Mouse (Mus musculus) lung, postnatal 0 days (tissue): ENCODE measurements at regions not wholly inside any gene's neighbourhood (a gene's known extent, or its start where the extent isn't known, plus 50 kb on each side); places are given as distances from the start of the nearest gene placed in this dataset.
"Not testable (repeated sequence)": the region's sequence is repeated elsewhere in the genome, so short reads cannot be mapped to it uniquely, and the experiment has no call there.

Experiments
- ATAC-seq: fragments of 200-750 bp; cut with Nextera tagmentation; 2 replicates; pipeline ENCODE4 v1.8.0; 2017; ENCODE audit warnings: moderate library complexity
- DNase-seq: peaks from one replicate; pipeline ENCODE4 v3.0.0-alpha.2; 2016; ENCODE audit warnings: low spot score
- H3K27ac ChIP-seq: fragments of 300-500 bp; sonication (generic); 2 replicates; pipeline ENCODE4 v1.5.1; 2014; ENCODE audit warnings: antibody characterized with exemption, mild to moderate bottlenecking, low read length, mixed read lengths
- H3K27me3 ChIP-seq: fragments of 300-500 bp; sonication (generic); replicated peaks from 2 replicates; pipeline ENCODE4 v1.6.1; 2014; ENCODE audit warnings: low read length, mixed read lengths; ENCODE audit not compliant: insufficient read depth
- H3K36me3 ChIP-seq: fragments of 300-500 bp; sonication (generic); 2 replicates; pipeline ENCODE4 v1.6.1; 2014; ENCODE audit warnings: low read length, mixed read lengths; ENCODE audit not compliant: insufficient read depth
- H3K4me1 ChIP-seq: fragments of 300-500 bp; sonication (generic); 2 replicates; pipeline ENCODE4 v1.6.1; 2014; ENCODE audit warnings: antibody characterized with exemption, low read depth, low read length, mixed read lengths; ENCODE audit not compliant: insufficient read depth
- H3K4me2 ChIP-seq: fragments of 300-500 bp; sonication (generic); replicated peaks from 2 replicates; pipeline ENCODE4 v1.6.1; 2014; ENCODE audit warnings: low read depth, mild to moderate bottlenecking, low read length, moderate library complexity, mixed read lengths
- H3K4me3 ChIP-seq: fragments of 300-500 bp; sonication (generic); 2 replicates; pipeline ENCODE4 v1.5.1; 2014; ENCODE audit warnings: low read depth, low read length
- H3K9ac ChIP-seq: fragments of 300-500 bp; sonication (generic); replicated peaks from 2 replicates; pipeline ENCODE4 v1.6.1; 2014; ENCODE audit warnings: low read depth, mild to moderate bottlenecking
- H3K9me3 ChIP-seq: fragments of 300-500 bp; sonication (generic); 2 replicates; pipeline ENCODE4 v1.6.1; 2016; ENCODE audit warnings: low read length, mixed read lengths
- CTCF ChIP-seq: IDR thresholded peaks from 2 replicates; pipeline ENCODE4 v1.5.1; 2016; ENCODE audit warnings: antibody characterized with exemption, mild to moderate bottlenecking
- EP300 ChIP-seq: IDR thresholded peaks from 2 replicates; pipeline ENCODE4 v1.6.1; 2016; ENCODE audit warnings: antibody characterized with exemption, mild to moderate bottlenecking, control low read depth
- WGBS: fragments of 180-500 bp; shearing (Covaris S2); extraction: QIAGEN DNeasy Blood & Tissue Kit; methylation state at CpG from one replicate; pipeline ENCODE4 v1.1.7; 2014; 5-methylcytosine and 5-hydroxymethylcytosine counted together

- H3K4me1 ChIP-seq, ATAC-seq: not testable (repeated sequence)
Observed at GRCm38 (mm10) chr13:11030874-11031273, 670.2 kb upstream of the Chrm3 start.

GRCm38 (mm10) chr13:11030381-11030780, 669.7 kb upstream of the Chrm3 start:
- ATAC-seq (peak; percentile 33; the same call in 1 of the 2 replicates), DNase-seq (no peak)
- TF ChIP-seq EP300 (no peak), CTCF (no peak)
- Histone ChIP-seq H3K27ac (no peak overlapping the region), H3K4me2 (no peak overlapping the region), H3K36me3 (no peaks in the 10 kb centered on the region), H3K9ac (no peak overlapping the region), H3K4me1 (no peaks in the 10 kb centered on the region), H3K4me3 (no peak overlapping the region), H3K9me3 (no peaks in the 10 kb centered on the region), H3K27me3 (no peaks in the 10 kb centered on the region)
- 61% methylated on average over 4 of the region's 4 CpGs for WGBS

More at GRCm38 (mm10) chr13:11030874-11031273, 670.2 kb upstream of the Chrm3 start:
- not testable (repeated sequence) for H3K36me3 ChIP-seq, H3K27ac ChIP-seq, H3K4me3 ChIP-seq, H3K27me3 ChIP-seq, H3K9me3 ChIP-seq, DNase-seq, H3K4me2 ChIP-seq, H3K9ac ChIP-seq

GRCm38 (mm10) chr13:11025918-11026317, 665.3 kb upstream of the Chrm3 start:
- no peak overlapping the region for H3K9ac ChIP-seq
- WGBS, result 67% methylated on average over 3 of the region's 3 CpGs
- no peak for ATAC-seq
- no peak overlapping the region for H3K4me2 ChIP-seq
- DNase-seq, result no peak
- TF ChIP-seq CTCF (no peak), EP300 (no peak)
- H3K36me3 ChIP-seq, result no peaks in the 10 kb centered on the region
- H3K9me3 ChIP-seq, result no peaks in the 10 kb centered on the region
- H3K4me3 ChIP-seq, result no peak overlapping the region
- H3K27ac ChIP-seq, result no peak overlapping the region
- H3K27me3 ChIP-seq, result no peaks in the 10 kb centered on the region
- no peaks in the 10 kb centered on the region for H3K4me1 ChIP-seq

GRCm38 (mm10) chr13:11024441-11024840, 663.8 kb upstream of the Chrm3 start:
- 43% methylated on average over 2 of the region's 2 CpGs for WGBS
- peak; percentile 97 for ATAC-seq
- H3K4me1 ChIP-seq, result no peaks in the 10 kb centered on the region
- H3K27me3 ChIP-seq, result no peaks in the 10 kb centered on the region
- no peaks in the 10 kb centered on the region for H3K36me3 ChIP-seq
- no peak overlapping the region for H3K9ac ChIP-seq
- H3K4me3 ChIP-seq, result no peak overlapping the region
- TF ChIP-seq EP300 (peak; percentile 97), CTCF (no peak)
- DNase-seq, result peak; percentile 85
- no peaks in the 10 kb centered on the region for H3K9me3 ChIP-seq
- H3K4me2 ChIP-seq, result no peak overlapping the region
- H3K27ac ChIP-seq, result no peak overlapping the region

- no peak overlapping the region for H3K27ac ChIP-seq
- H3K4me3 ChIP-seq, result no peak overlapping the region
- H3K9me3 ChIP-seq, result no peaks in the 10 kb centered on the region
- ATAC-seq, result no peak
- H3K27me3 ChIP-seq, result no peaks in the 10 kb centered on the region
- no peak overlapping the region for H3K4me2 ChIP-seq
- H3K9ac ChIP-seq, result no peak overlapping the region
- TF ChIP-seq EP300, result no peak
- TF ChIP-seq CTCF, result no peak
- 82% methylated on average over 7 of the region's 7 CpGs for WGBS
- H3K4me1 ChIP-seq, result no peaks in the 10 kb centered on the region
- no peaks in the 10 kb centered on the region for H3K36me3 ChIP-seq
- DNase-seq, result no peak
Observed at GRCm38 (mm10) chr13:11017584-11017983, 656.9 kb upstream of the Chrm3 start.

- no peaks in the 10 kb centered on the region for H3K4me1 ChIP-seq
- no peak for ATAC-seq
- no peaks in the 10 kb centered on the region for H3K36me3 ChIP-seq
- H3K4me3 ChIP-seq, result no peak overlapping the region
- TF ChIP-seq CTCF, result no peak
- TF ChIP-seq EP300, result no peak
- H3K9ac ChIP-seq, result no peak overlapping the region
- H3K4me2 ChIP-seq, result no peak overlapping the region
- H3K9me3 ChIP-seq, result no peaks in the 10 kb centered on the region
- no peaks in the 10 kb centered on the region for H3K27me3 ChIP-seq
- no peak overlapping the region for H3K27ac ChIP-seq
- WGBS, result 42% methylated on average over 4 of the region's 4 CpGs
- DNase-seq, result no peak
Observed at GRCm38 (mm10) chr13:11005374-11005773, 644.7 kb upstream of the Chrm3 start.

GRCm38 (mm10) chr13:10991151-10991550, 630.5 kb upstream of the Chrm3 start:
- WGBS, result 70% methylated on average over 3 of the region's 3 CpGs
- no peak for DNase-seq
- H3K9me3 ChIP-seq, result no peaks in the 10 kb centered on the region

More at GRCm38 (mm10) chr13:10991151-10991550, 630.5 kb upstream of the Chrm3 start:
- Histone ChIP-seq H3K27me3 (no peaks in the 10 kb centered on the region), H3K9ac (no peak overlapping the region), H3K36me3 (no peaks in the 10 kb centered on the region), H3K4me1 (no peaks in the 10 kb centered on the region), H3K27ac (no peak overlapping the region), H3K4me2 (no peak overlapping the region), H3K4me3 (no peak overlapping the region)
- no peak for ATAC-seq
- TF ChIP-seq EP300 (no peak), CTCF (no peak)
